Mouse (Mus musculus): ENCODE measurements around the gene Ppp1r15b. TPM values are rescaled to one million over a fixed set of nuclear protein-coding genes. Genes with fewer than 3 reads are reported as not detected.

The Ppp1r15b gene
- polyA plus RNA-seq, 1 experiment, result 28.0 TPM

GRCm38 (mm10) chr1:133093719-133094118 lies 37.2 kb upstream of the Ppp1r15b start:
- no peaks in the 10 kb centered on the region for H3K36me3 ChIP-seq (ENCODE audit: control insufficient read depth, insufficient read depth)
- no peak for TF ChIP-seq FOSL1 (IDR thresholded peaks at IDR 0.05; ENCODE audit: insufficient read depth, low read length, poor library complexity, severe bottlenecking)
- TF ChIP-seq MYOD1 (IDR thresholded peaks at IDR 0.05; ENCODE audit: control insufficient read depth, insufficient read length, low read depth), result no peak
- TF ChIP-seq CTCF (IDR thresholded peaks at IDR 0.05; ENCODE audit: control insufficient read depth, insufficient read depth, insufficient read length), result no peak

GRCm38 (mm10) chr1:133100980-133101798 lies 29.8 kb upstream of the Ppp1r15b start:
- Histone ChIP-seq H3ac (ENCODE audit: control insufficient read depth, insufficient read length, low read depth) (no peak overlapping the region), H3K36me3 (ENCODE audit: control insufficient read depth, insufficient read depth) (no peaks in the 10 kb centered on the region), H3K79me2 (ENCODE audit: control insufficient read depth, insufficient read depth) (no peaks in the 10 kb centered on the region), H3K27me3 (ENCODE audit: control insufficient read depth, insufficient read depth, insufficient read length) (peaks cover 5% of the 10 kb centered on the region), H3K4me3 (ENCODE audit: insufficient read depth, poor library complexity, severe bottlenecking) (no peak overlapping the region), H3K79me3 (ENCODE audit: low read depth) (no peaks in the 10 kb centered on the region)
- TF ChIP-seq FOSL1 (IDR thresholded peaks at IDR 0.05; ENCODE audit: insufficient read depth, low read length, poor library complexity, severe bottlenecking) (no peak), CTCF (IDR thresholded peaks at IDR 0.05; ENCODE audit: control insufficient read depth, insufficient read depth, insufficient read length) (peak; percentile 66)

More at GRCm38 (mm10) chr1:133093719-133094118, 37.2 kb upstream of the Ppp1r15b start:
- Histone ChIP-seq H3K4me3 (ENCODE audit: insufficient read depth, poor library complexity, severe bottlenecking) (no peak overlapping the region), H3ac (ENCODE audit: control insufficient read depth, insufficient read length, low read depth) (no peak overlapping the region), H3K79me3 (ENCODE audit: low read depth) (no peaks in the 10 kb centered on the region), H3K27me3 (ENCODE audit: control insufficient read depth, insufficient read depth, insufficient read length) (peaks cover 6% of the 10 kb centered on the region), H3K79me2 (ENCODE audit: control insufficient read depth, insufficient read depth) (no peaks in the 10 kb centered on the region)

- Histone ChIP-seq H3K4me3 (ENCODE audit: insufficient read depth, poor library complexity, severe bottlenecking) (no peak overlapping the region), H3K27me3 (ENCODE audit: control insufficient read depth, insufficient read depth, insufficient read length) (peaks cover 6% of the 10 kb centered on the region), H3K79me3 (ENCODE audit: low read depth) (no peaks in the 10 kb centered on the region), H3K36me3 (ENCODE audit: control insufficient read depth, insufficient read depth) (no peaks in the 10 kb centered on the region), H3ac (ENCODE audit: control insufficient read depth, insufficient read length, low read depth) (no peak overlapping the region), H3K79me2 (ENCODE audit: control insufficient read depth, insufficient read depth) (no peaks in the 10 kb centered on the region)
- TF ChIP-seq CTCF (IDR thresholded peaks at IDR 0.05; ENCODE audit: control insufficient read depth, insufficient read depth, insufficient read length) (no peak), CEBPB (IDR thresholded peaks at IDR 0.05; ENCODE audit: low read depth) (no peak), MYOG (IDR thresholded peaks at IDR 0.05; ENCODE audit: control insufficient read depth, extremely low read depth, insufficient read length) (no peak), USF1 (IDR thresholded peaks at IDR 0.05; ENCODE audit: low read depth) (no peak), MYOD1 (IDR thresholded peaks at IDR 0.05; ENCODE audit: control insufficient read depth, insufficient read length, low read depth) (no peak), MAX (IDR thresholded peaks at IDR 0.05) (no peak), FOSL1 (IDR thresholded peaks at IDR 0.05; ENCODE audit: insufficient read depth, low read length, poor library complexity, severe bottlenecking) (no peak)
Observed at GRCm38 (mm10) chr1:133102108-133102507, 28.8 kb upstream of the Ppp1r15b start.

GRCm38 (mm10) chr1:133103315-133103714 lies 27.6 kb upstream of the Ppp1r15b start:
- Histone ChIP-seq H3K4me3 (ENCODE audit: insufficient read depth, poor library complexity, severe bottlenecking) (no peak overlapping the region), H3K36me3 (ENCODE audit: control insufficient read depth, insufficient read depth) (no peaks in the 10 kb centered on the region), H3K79me2 (ENCODE audit: control insufficient read depth, insufficient read depth) (no peaks in the 10 kb centered on the region), H3ac (ENCODE audit: control insufficient read depth, insufficient read length, low read depth) (no peak overlapping the region), H3K27me3 (ENCODE audit: control insufficient read depth, insufficient read depth, insufficient read length) (peaks cover 6% of the 10 kb centered on the region), H3K79me3 (ENCODE audit: low read depth) (no peaks in the 10 kb centered on the region)
- no peak for TF ChIP-seq CTCF (IDR thresholded peaks at IDR 0.05; ENCODE audit: control insufficient read depth, insufficient read depth, insufficient read length)
- TF ChIP-seq MYOD1 (IDR thresholded peaks at IDR 0.05; ENCODE audit: control insufficient read depth, insufficient read length, low read depth), result no peak
- TF ChIP-seq USF1 (IDR thresholded peaks at IDR 0.05; ENCODE audit: low read depth), result no peak
- no peak for TF ChIP-seq FOSL1 (IDR thresholded peaks at IDR 0.05; ENCODE audit: insufficient read depth, low read length, poor library complexity, severe bottlenecking)

GRCm38 (mm10) chr1:133103871-133104270 lies 27.1 kb upstream of the Ppp1r15b start:
- peaks cover 6% of the 10 kb centered on the region for H3K27me3 ChIP-seq (ENCODE audit: control insufficient read depth, insufficient read depth, insufficient read length)
- H3ac ChIP-seq (ENCODE audit: control insufficient read depth, insufficient read length, low read depth), result no peak overlapping the region
- H3K4me3 ChIP-seq (ENCODE audit: insufficient read depth, poor library complexity, severe bottlenecking), result no peak overlapping the region
- H3K79me3 ChIP-seq (ENCODE audit: low read depth), result no peaks in the 10 kb centered on the region
- H3K36me3 ChIP-seq (ENCODE audit: control insufficient read depth, insufficient read depth), result no peaks in the 10 kb centered on the region
- no peak for TF ChIP-seq MAX (IDR thresholded peaks at IDR 0.05)
- no peak for TF ChIP-seq MYOD1 (IDR thresholded peaks at IDR 0.05; ENCODE audit: control insufficient read depth, insufficient read length, low read depth)
- no peaks in the 10 kb centered on the region for H3K79me2 ChIP-seq (ENCODE audit: control insufficient read depth, insufficient read depth)

- no peak for TF ChIP-seq MYOG (IDR thresholded peaks at IDR 0.05; ENCODE audit: control insufficient read depth, extremely low read depth, insufficient read length)
- no peak for TF ChIP-seq USF1 (IDR thresholded peaks at IDR 0.05; ENCODE audit: low read depth)
- TF ChIP-seq FOSL1 (IDR thresholded peaks at IDR 0.05; ENCODE audit: insufficient read depth, low read length, poor library complexity, severe bottlenecking), result no peak
- TF ChIP-seq MAX (IDR thresholded peaks at IDR 0.05), result no peak
- TF ChIP-seq CEBPB (IDR thresholded peaks at IDR 0.05; ENCODE audit: low read depth), result no peak
- no peak for TF ChIP-seq MYOD1 (IDR thresholded peaks at IDR 0.05; ENCODE audit: control insufficient read depth, insufficient read length, low read depth)
- no peak for TF ChIP-seq CTCF (IDR thresholded peaks at IDR 0.05; ENCODE audit: control insufficient read depth, insufficient read depth, insufficient read length)
- Histone ChIP-seq H3K79me2 (ENCODE audit: control insufficient read depth, insufficient read depth) (no peaks in the 10 kb centered on the region), H3K4me3 (ENCODE audit: insufficient read depth, poor library complexity, severe bottlenecking) (no peak overlapping the region), H3K27me3 (ENCODE audit: control insufficient read depth, insufficient read depth, insufficient read length) (no peaks in the 10 kb centered on the region), H3K79me3 (ENCODE audit: low read depth) (no peaks in the 10 kb centered on the region), H3K36me3 (ENCODE audit: control insufficient read depth, insufficient read depth) (no peaks in the 10 kb centered on the region), H3ac (ENCODE audit: control insufficient read depth, insufficient read length, low read depth) (no peak overlapping the region)
Observed at GRCm38 (mm10) chr1:133116108-133116507, 14.8 kb upstream of the Ppp1r15b start.

All from C2C12 (cell line).